Mouse (Mus musculus): ENCODE results near the gene Ap3b1.

DNA sequence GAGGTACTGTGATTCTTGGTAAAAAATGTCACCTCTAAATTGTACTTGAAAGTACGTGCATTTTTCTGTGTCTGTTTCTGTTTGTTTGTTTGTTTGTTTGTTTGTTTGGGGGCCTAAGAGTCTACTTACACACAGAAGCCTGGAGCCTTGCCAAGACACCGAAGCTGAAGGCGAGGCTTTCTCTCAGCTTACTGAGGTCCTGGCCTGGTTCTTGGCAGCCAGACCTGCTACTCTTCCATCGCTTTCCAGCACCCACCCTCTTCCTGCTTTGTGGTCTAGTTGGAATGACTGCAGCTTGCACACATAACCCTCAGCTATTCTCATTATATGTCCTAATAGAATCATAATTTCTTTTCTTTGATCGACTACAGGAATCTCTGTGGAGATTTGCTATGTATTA lies 80.6 kb downstream of the Ap3b1 start:
- TF ChIP-seq POLR2A (IDR thresholded peaks at IDR 0.05; ENCODE audit: insufficient read depth, low read depth, low read length) = no peak
- no peak for TF ChIP-seq CTCF (IDR thresholded peaks at IDR 0.05)
- no peak for TF ChIP-seq EP300 (IDR thresholded peaks at IDR 0.05; ENCODE audit: insufficient read depth, low read depth, low read length)

All from heart, adult 2 months (tissue).